Mouse (Mus musculus) midbrain, postnatal 0 days (tissue): Measurements from ENCODE around the gene Olfr703. TPM values are rescaled to one million over a fixed set of nuclear protein-coding genes. Genes with fewer than 3 reads are reported as not detected.

Experiments used
- ATAC-seq: fragments of 200-750 bp; cut with Nextera tagmentation; 2 replicates; pipeline ENCODE4 v1.8.0; 2017; ENCODE audit warnings: moderate number of reproducible peaks, mild to moderate bottlenecking, moderate TSS enrichment, moderate library complexity; ENCODE audit not compliant: low FRiP score
- DNase-seq: peaks from one replicate; pipeline ENCODE4 v3.0.0-alpha.2; 2015; ENCODE audit warnings: low spot score
- H3K27ac ChIP-seq: fragments of 300-500 bp; sonication (generic); 2 replicates; pipeline ENCODE4 v1.5.1; 2014; ENCODE audit warnings: low read depth, mild to moderate bottlenecking, low read length, mixed read lengths
- H3K27me3 ChIP-seq: fragments of 300-500 bp; sonication (generic); 2 replicates; pipeline ENCODE4 v1.6.1; 2014; ENCODE audit warnings: low read length, control low read depth, mixed read lengths; ENCODE audit not compliant: insufficient read depth
- H3K36me3 ChIP-seq: fragments of 300-500 bp; sonication (generic); 2 replicates; pipeline ENCODE4 v1.6.1; 2014; ENCODE audit warnings: low read length, control low read depth, mixed read lengths; ENCODE audit not compliant: insufficient read depth
- H3K4me1 ChIP-seq: fragments of 300-500 bp; sonication (generic); 2 replicates; pipeline ENCODE4 v1.6.1; 2014; ENCODE audit warnings: mild to moderate bottlenecking, control low read depth, antibody characterized with exemption, low read length, mixed read lengths; ENCODE audit not compliant: insufficient read depth
- H3K4me2 ChIP-seq: fragments of 300-500 bp; sonication (generic); 2 replicates; pipeline ENCODE4 v1.6.1; 2014; ENCODE audit warnings: low read depth, mild to moderate bottlenecking, low read length, mixed read lengths; ENCODE audit not compliant: poor library complexity, severe bottlenecking
- H3K4me3 ChIP-seq: fragments of 300-500 bp; sonication (generic); 2 replicates; pipeline ENCODE4 v1.5.1; 2014; ENCODE audit warnings: low read depth, mild to moderate bottlenecking, low read length, moderate library complexity
- H3K9ac ChIP-seq: fragments of 300-500 bp; sonication (generic); replicated peaks from 2 replicates; pipeline ENCODE4 v1.6.1; 2014; ENCODE audit warnings: mild to moderate bottlenecking, low read length, moderate library complexity, mixed read lengths; ENCODE audit not compliant: poor library complexity, severe bottlenecking
- H3K9me3 ChIP-seq: fragments of 300-500 bp; sonication (generic); 2 replicates; pipeline ENCODE4 v1.6.1; 2016; ENCODE audit warnings: low read length, control low read depth
- CTCF ChIP-seq: IDR thresholded peaks from 2 replicates; pipeline ENCODE4 v1.5.1; 2016; ENCODE audit warnings: antibody characterized with exemption, mild to moderate bottlenecking
- WGBS: fragments of 180-500 bp; shearing (Covaris S2); extraction: QIAGEN DNeasy Blood & Tissue Kit; methylation state at CpG from one replicate; pipeline ENCODE4 v1.1.7; 2014; 5-methylcytosine and 5-hydroxymethylcytosine counted together
- polyA plus RNA-seq: library from polyadenylated mRNA; unstranded; fragments of >200 nt; fragmentation: Nextera tagmentation; extraction: Ambion mirVana; gene quantifications from 2 replicates; pipeline ENCODE4 v1.2.1, GENCODE M21; 2015
- total RNA-seq: library from RNA; depleted of rRNA; stranded (reverse); fragments of >200 nt; gene quantifications from 2 replicates; pipeline ENCODE4 v1.2.3, GENCODE M21; 2014; rRNA removed

Gene Olfr703
- total RNA-seq (not detected in 2 replicates), polyA plus RNA-seq (not detected in 2 replicates)

DNA sequence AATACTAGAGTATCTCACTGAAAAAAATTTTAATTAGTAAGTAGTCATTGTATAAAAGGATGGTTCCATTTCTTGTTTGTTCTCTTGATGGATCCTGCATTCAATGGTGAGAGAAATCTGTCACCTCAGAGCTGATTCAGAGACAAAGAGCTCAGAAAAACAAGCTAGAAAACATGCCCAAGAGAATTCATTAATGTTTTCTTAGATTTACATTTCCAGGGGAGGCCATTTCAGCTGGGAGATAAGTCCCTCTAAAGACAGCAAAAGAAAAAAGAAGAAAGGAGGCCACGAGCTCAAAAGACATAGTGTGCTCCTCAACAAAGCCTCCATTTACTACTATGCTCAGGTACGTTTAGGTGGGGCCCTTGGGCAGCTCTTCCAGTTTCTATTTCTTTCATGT lies at the start of gene Olfr703:
Gene Olfr703 (plus strand): TSS at position 301 of the 400 bp plus-strand sequence.
- TF ChIP-seq CTCF = no peak
- H3K4me3 ChIP-seq = no peak within 1 kb of the TSS
- DNase-seq = no peak
- no peaks in the 10 kb centered on the region for H3K9me3 ChIP-seq
- H3K9ac ChIP-seq = no peak within 1 kb of the TSS
- WGBS = 62% methylated on average over 2 of the region's 2 CpGs
- H3K4me2 ChIP-seq = no peak within 1 kb of the TSS
- no peaks in the 10 kb centered on the region for H3K36me3 ChIP-seq
- no peak for ATAC-seq
- H3K27me3 ChIP-seq = no peaks in the 10 kb centered on the region
- H3K27ac ChIP-seq = no peak within 1 kb of the TSS
- H3K4me1 ChIP-seq = no peaks in the 10 kb centered on the region

- WGBS = 84% methylated on average over 1 of the region's 1 CpGs
Measured at GRCm38 (mm10) chr7:106808734-106809133, 34.4 kb upstream of the Olfr703 start, which contains the start of gene Olfr700. Gene Olfr700 (minus strand): TSS chr7:106808834.

DNA sequence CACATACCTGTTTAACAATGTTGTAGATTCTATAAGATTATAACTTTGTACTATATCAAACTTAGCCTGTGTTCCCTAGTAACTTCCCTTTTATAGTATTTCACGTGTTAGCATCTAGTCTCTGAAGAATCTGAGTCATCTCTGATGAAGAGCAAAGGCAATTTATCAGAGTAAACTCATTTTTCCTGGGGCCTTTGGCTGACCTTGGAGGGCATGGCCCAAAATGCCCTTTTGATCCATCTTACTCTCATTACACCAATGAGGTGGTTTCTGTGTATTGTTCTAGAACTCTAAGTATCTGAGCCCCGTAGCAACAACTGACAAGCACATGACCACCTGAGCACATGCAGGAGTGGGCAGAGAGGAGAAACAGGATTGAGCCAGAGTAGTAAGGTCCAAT lies 29.3 kb upstream of the Olfr703 start, which contains the start of gene Olfr701:
Gene Olfr701 (plus strand): TSS at position 301 of the 400 bp plus-strand sequence.
- DNase-seq (no peak), ATAC-seq (no peak)
- WGBS = 84% methylated on average over 2 of the region's 2 CpGs
- Histone ChIP-seq H3K27ac (no peak within 1 kb of the TSS), H3K9me3 (no peaks in the 10 kb centered on the region), H3K4me1 (no peaks in the 10 kb centered on the region), H3K4me2 (no peak within 1 kb of the TSS), H3K27me3 (no peaks in the 10 kb centered on the region), H3K36me3 (no peaks in the 10 kb centered on the region), H3K4me3 (no peak within 1 kb of the TSS), H3K9ac (no peak within 1 kb of the TSS)
- TF ChIP-seq CTCF = no peak

More at GRCm38 (mm10) chr7:106808734-106809133, 34.4 kb upstream of the Olfr703 start, which contains the start of gene Olfr700:
- Histone ChIP-seq H3K36me3 (no peaks in the 10 kb centered on the region), H3K27ac (no peak within 1 kb of the TSS), H3K4me1 (no peaks in the 10 kb centered on the region), H3K9me3 (no peaks in the 10 kb centered on the region), H3K4me3 (no peak within 1 kb of the TSS), H3K27me3 (no peaks in the 10 kb centered on the region), H3K4me2 (no peak within 1 kb of the TSS), H3K9ac (no peak within 1 kb of the TSS)
- no peak for DNase-seq
- TF ChIP-seq CTCF = no peak
- ATAC-seq = no peak

GRCm38 (mm10) chr7:106815775-106816174 lies 27.4 kb upstream of the Olfr703 start:
- no peaks in the 10 kb centered on the region for H3K36me3 ChIP-seq
- no peaks in the 10 kb centered on the region for H3K27me3 ChIP-seq
- H3K9ac ChIP-seq = no peak overlapping the region
- no peak overlapping the region for H3K27ac ChIP-seq
- WGBS = 71% methylated on average over 2 of the region's 2 CpGs
- H3K4me1 ChIP-seq = no peaks in the 10 kb centered on the region
- no peaks in the 10 kb centered on the region for H3K9me3 ChIP-seq
- H3K4me2 ChIP-seq = no peak overlapping the region
- H3K4me3 ChIP-seq = no peak overlapping the region
- DNase-seq (peak; percentile 24), ATAC-seq (no peak)
- TF ChIP-seq CTCF = peak; percentile 20

DNA sequence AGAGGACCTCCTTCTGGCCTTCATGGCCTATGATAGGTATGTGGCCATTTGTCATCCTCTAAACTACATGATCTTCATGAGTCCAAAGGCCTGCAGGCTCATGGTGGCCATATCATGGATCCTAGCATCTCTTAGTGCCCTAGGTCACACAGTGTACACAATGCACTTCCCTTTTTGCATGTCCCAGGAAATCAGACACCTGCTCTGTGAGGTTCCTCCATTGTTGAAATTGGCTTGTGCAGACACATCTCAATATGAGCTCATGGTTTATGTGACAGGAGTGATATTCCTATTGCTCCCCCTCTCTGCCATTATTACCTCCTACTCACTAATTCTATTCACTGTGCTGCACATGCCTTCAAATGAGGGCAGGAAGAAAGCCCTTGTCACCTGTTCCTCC lies 24.7 kb upstream of the Olfr703 start:
- no peaks in the 10 kb centered on the region for H3K36me3 ChIP-seq
- H3K27me3 ChIP-seq = no peaks in the 10 kb centered on the region
- no peak overlapping the region for H3K4me2 ChIP-seq
- DNase-seq (no peak), ATAC-seq (no peak)
- no peak overlapping the region for H3K4me3 ChIP-seq
- H3K27ac ChIP-seq = no peak overlapping the region
- no peaks in the 10 kb centered on the region for H3K9me3 ChIP-seq
- TF ChIP-seq CTCF = no peak
- no peaks in the 10 kb centered on the region for H3K4me1 ChIP-seq
- no peak overlapping the region for H3K9ac ChIP-seq

DNA sequence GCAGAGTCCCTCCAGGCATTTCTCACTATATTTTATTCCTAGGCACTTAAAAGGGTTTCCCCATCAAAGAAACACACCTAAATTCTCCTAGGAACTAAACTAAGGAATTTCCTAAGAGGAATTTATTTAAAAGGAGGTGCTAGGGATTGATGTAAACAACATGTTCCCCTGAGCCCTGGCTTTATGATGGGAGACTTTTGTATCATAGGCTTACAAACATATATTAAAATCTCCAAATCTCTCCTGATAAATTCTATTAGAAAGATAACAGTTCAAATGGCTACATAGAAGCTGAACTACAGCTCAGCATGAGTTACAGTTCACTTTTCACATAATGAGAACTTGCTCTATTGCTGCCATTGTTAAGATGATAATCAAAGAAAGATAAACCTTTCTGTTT lies 9.4 kb upstream of the Olfr703 start, which contains the start of gene Olfr702:
Gene Olfr702 (minus strand): TSS at position 101 of the 400 bp plus-strand sequence.
- H3K4me1 ChIP-seq = no peaks in the 10 kb centered on the region
- no peak for ATAC-seq
- TF ChIP-seq CTCF = no peak
- H3K9me3 ChIP-seq = no peaks in the 10 kb centered on the region
- no peaks in the 10 kb centered on the region for H3K27me3 ChIP-seq
- no peaks in the 10 kb centered on the region for H3K36me3 ChIP-seq
- no peak for DNase-seq
- H3K4me3 ChIP-seq = no peak within 1 kb of the TSS
- no peak within 1 kb of the TSS for H3K4me2 ChIP-seq
- no peak within 1 kb of the TSS for H3K27ac ChIP-seq
- no peak within 1 kb of the TSS for H3K9ac ChIP-seq
